Mouse (Mus musculus) limb, embryonic 14.5 days (tissue): ENCODE results near the gene Rpgrip1. TPM values are rescaled to one million over a fixed set of nuclear protein-coding genes. Genes with fewer than 3 reads are reported as not detected.

ENCODE experiments used
- ATAC-seq: fragments of 200-750 bp; cut with Nextera tagmentation; 2 replicates; pipeline ENCODE4 v1.8.0; 2017; ENCODE audit warnings: low read depth, moderate number of reproducible peaks, moderate TSS enrichment; ENCODE audit not compliant: low FRiP score
- DNase-seq: peaks from one replicate; pipeline ENCODE4 v3.0.0-alpha.2; 2015; ENCODE audit warnings: low spot score
- H3K27ac ChIP-seq: fragments of 300-500 bp; sonication (generic); replicated peaks from 2 replicates; pipeline ENCODE4 v1.5.1; 2014; ENCODE audit warnings: low read depth, mild to moderate bottlenecking, low read length, moderate library complexity, mixed read lengths
- H3K27me3 ChIP-seq: fragments of 300-500 bp; sonication (generic); 2 replicates; pipeline ENCODE4 v1.6.1; 2014; ENCODE audit warnings: low read length, mixed read lengths; ENCODE audit not compliant: control insufficient read depth, insufficient read depth
- H3K36me3 ChIP-seq: fragments of 300-500 bp; sonication (generic); 2 replicates; pipeline ENCODE4 v1.6.1; 2014; ENCODE audit warnings: mild to moderate bottlenecking, low read length, moderate library complexity, mixed read lengths; ENCODE audit not compliant: control insufficient read depth, insufficient read depth
- H3K4me1 ChIP-seq: fragments of 300-500 bp; sonication (generic); 2 replicates; pipeline ENCODE4 v1.6.1; 2014; ENCODE audit warnings: antibody characterized with exemption, low read length, mixed read lengths; ENCODE audit not compliant: control insufficient read depth, insufficient read depth
- H3K4me2 ChIP-seq: fragments of 300-500 bp; sonication (generic); replicated peaks from 2 replicates; pipeline ENCODE4 v1.6.1; 2014; ENCODE audit warnings: low read depth, mild to moderate bottlenecking, low read length, moderate library complexity; ENCODE audit not compliant: severe bottlenecking
- H3K4me3 ChIP-seq: fragments of 300-500 bp; sonication (generic); replicated peaks from 2 replicates; pipeline ENCODE4 v1.5.1; 2014; ENCODE audit warnings: low read length
- H3K9ac ChIP-seq: fragments of 300-500 bp; sonication (generic); 2 replicates; pipeline ENCODE4 v1.6.1; 2014; ENCODE audit warnings: mild to moderate bottlenecking, low read depth, low read length, moderate library complexity; ENCODE audit not compliant: severe bottlenecking
- H3K9me3 ChIP-seq: fragments of 300-500 bp; sonication (generic); 2 replicates; pipeline ENCODE4 v1.6.1; 2016; ENCODE audit warnings: low read length; ENCODE audit not compliant: control insufficient read depth
- POLR2A ChIP-seq: fragments of 200-500 bp; IDR thresholded peaks from 2 replicates; pipeline ENCODE4 v1.8.0; 2012; ENCODE audit warnings: inconsistent platforms, mild to moderate bottlenecking, moderate library complexity, borderline replicate concordance; ENCODE audit not compliant: insufficient read depth, insufficient read length; ENCODE audit errors: extremely low read depth
- WGBS: fragments of 180-500 bp; shearing (Covaris S2); extraction: QIAGEN DNeasy Blood & Tissue Kit; methylation state at CpG from one replicate; pipeline ENCODE4 v1.1.7; 2014; 5-methylcytosine and 5-hydroxymethylcytosine counted together
- polyA plus RNA-seq, 2 experiments: library from polyadenylated mRNA; depleted of rRNA in 1 of 2; stranded (reverse) in 1 of 2; unstranded in 1 of 2; fragments of >200 nt; fragmentation: Nextera tagmentation in 1 of 2; extraction: Ambion mirVana in 1 of 2; gene quantifications; 2 replicates each; pipeline versions ENCODE4 v1.2.1 to v1.2.3; 2012 to 2014

Gene Rpgrip1
- polyA plus RNA-seq, 2 experiments, result 1.1 to 63.4 TPM

DNA sequence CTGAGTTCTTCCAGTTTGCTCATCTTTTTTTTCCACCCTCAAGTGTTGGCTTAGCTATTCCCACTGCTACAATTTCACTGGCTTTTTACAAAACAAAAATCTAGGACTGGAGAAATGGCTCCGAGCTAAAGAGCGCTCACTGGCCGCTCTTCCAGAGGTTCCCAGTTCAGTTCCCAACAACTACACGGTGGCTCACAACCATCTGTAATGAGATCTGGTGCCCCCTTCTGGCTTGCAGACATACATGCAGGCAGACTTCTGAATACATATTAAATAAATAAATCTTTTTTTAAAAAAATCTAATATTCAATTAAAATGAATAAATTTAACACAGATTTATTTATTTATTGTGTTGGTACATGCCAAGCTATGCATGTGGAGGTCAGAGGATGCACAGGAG, 36.0 kb downstream of the Rpgrip1 start:
- no peak overlapping the region for H3K9ac ChIP-seq
- no peaks in the 10 kb centered on the region for H3K4me1 ChIP-seq
- H3K9me3 ChIP-seq, result no peaks in the 10 kb centered on the region
- H3K4me3 ChIP-seq, result no peak overlapping the region
- no peak for ATAC-seq
- no peaks in the 10 kb centered on the region for H3K36me3 ChIP-seq
- H3K27me3 ChIP-seq, result no peaks in the 10 kb centered on the region
- H3K27ac ChIP-seq, result no peak overlapping the region
- H3K4me2 ChIP-seq, result no peak overlapping the region
- DNase-seq, result no peak
- no peak for TF ChIP-seq POLR2A
- WGBS, result 67% methylated on average over 4 of the region's 4 CpGs

DNA sequence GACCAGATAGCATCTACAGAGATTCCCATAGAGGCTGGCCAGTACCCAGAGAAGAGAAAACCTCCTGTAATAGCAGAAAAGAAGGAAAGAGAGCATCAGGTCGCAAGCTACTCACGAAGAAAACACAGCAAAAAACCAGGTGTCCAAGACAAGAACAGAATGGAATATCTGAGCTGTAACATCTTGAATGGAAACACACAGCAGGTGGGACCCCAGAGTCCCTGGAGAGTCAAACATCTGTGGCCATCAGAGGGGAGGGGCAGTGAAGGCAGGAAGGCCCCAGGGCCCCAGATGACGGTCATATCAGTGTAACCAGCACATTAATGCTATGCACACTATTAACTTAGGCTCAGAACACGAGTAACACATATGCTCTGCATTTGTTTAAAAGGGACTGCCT, 39.4 kb downstream of the Rpgrip1 start:
- Histone ChIP-seq H3K4me1 (no peaks in the 10 kb centered on the region), H3K27me3 (no peaks in the 10 kb centered on the region), H3K4me2 (no peak overlapping the region), H3K9me3 (no peaks in the 10 kb centered on the region), H3K36me3 (no peaks in the 10 kb centered on the region), H3K27ac (no peak overlapping the region), H3K9ac (no peak overlapping the region), H3K4me3 (no peak overlapping the region)
- DNase-seq, result no peak
- no peak for TF ChIP-seq POLR2A
- no peak for ATAC-seq
- 52% methylated on average over 4 of the region's 4 CpGs for WGBS

DNA sequence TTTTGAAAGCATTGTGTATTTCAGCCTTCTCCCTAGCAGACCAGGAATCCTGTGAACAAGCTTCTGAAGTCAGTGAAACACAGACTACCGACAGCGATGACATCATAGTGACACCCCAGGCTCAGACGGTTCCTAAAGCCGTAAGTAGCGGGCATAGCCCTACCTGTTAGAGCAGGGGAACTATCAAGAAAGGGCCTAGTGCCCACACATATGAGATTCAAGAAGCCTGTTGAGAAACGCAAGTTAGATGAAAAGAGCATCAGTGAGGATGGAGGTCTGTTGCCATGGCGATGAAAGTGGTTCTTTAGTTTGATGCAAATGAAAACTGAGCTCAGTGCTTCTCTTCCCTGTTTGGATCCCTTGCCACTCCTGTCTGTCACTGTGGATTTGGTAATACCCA, 41.7 kb downstream of the Rpgrip1 start:
- Histone ChIP-seq H3K9ac (no peak overlapping the region), H3K4me2 (no peak overlapping the region), H3K27me3 (no peaks in the 10 kb centered on the region), H3K27ac (no peak overlapping the region), H3K9me3 (no peaks in the 10 kb centered on the region), H3K36me3 (no peaks in the 10 kb centered on the region), H3K4me1 (no peaks in the 10 kb centered on the region), H3K4me3 (no peak overlapping the region)
- DNase-seq (no peak), ATAC-seq (no peak)
- 26% methylated on average over 7 of the region's 7 CpGs for WGBS
- no peak for TF ChIP-seq POLR2A

DNA sequence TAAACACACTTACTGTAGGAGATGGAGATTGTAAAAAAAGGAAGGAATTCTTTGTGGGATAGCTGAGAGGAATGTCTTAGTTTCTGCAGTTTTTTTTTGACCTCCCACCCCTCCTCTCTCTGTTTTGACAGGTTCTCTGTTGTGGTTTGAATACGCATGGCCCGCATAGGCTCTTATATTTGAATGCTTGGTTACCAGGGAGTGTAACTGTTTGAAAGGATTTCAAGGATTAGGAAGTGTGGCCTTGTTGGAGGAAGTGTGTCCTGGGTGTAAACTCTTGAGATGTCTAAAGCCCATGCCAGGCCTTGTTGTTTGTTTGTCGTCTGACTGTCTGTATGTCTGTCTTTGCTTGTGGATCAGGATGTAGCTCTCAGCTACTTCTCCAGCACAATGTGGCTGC, 42.1 kb downstream of the Rpgrip1 start:
- WGBS, result 64% methylated on average over 3 of the region's 3 CpGs
- DNase-seq (no peak), ATAC-seq (no peak)
- TF ChIP-seq POLR2A, result no peak
- no peak overlapping the region for H3K9ac ChIP-seq
- H3K4me2 ChIP-seq, result no peak overlapping the region
- no peak overlapping the region for H3K4me3 ChIP-seq
- H3K4me1 ChIP-seq, result no peaks in the 10 kb centered on the region
- H3K27me3 ChIP-seq, result no peaks in the 10 kb centered on the region
- no peak overlapping the region for H3K27ac ChIP-seq
- no peaks in the 10 kb centered on the region for H3K36me3 ChIP-seq
- no peaks in the 10 kb centered on the region for H3K9me3 ChIP-seq

DNA sequence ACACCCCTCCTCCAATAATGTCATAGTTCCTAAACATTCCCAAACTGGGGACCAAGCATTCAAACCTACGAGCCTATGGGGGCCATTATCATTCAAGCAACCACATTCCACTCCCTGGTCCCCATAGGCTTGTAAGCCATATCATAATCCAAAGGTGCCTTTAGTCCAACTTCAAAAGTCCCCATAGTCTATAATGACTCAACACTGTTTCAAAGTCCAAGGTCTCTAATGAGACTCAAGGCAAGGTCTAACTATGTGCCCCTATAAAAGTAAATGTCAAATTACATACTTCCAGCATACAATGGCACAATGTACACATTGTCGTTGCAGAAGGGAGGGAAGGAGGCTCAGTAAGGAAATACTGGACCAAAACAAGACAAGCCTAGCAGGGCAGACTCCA, 44.5 kb downstream of the Rpgrip1 start:
- Histone ChIP-seq H3K27ac (no peak overlapping the region), H3K9ac (no peak overlapping the region), H3K4me1 (no peaks in the 10 kb centered on the region), H3K27me3 (no peaks in the 10 kb centered on the region), H3K4me3 (no peak overlapping the region), H3K36me3 (peaks cover 18% of the 10 kb centered on the region), H3K4me2 (no peak overlapping the region), H3K9me3 (no peaks in the 10 kb centered on the region)
- 67% methylated on average over 2 of the region's 2 CpGs for WGBS
- TF ChIP-seq POLR2A, result no peak
- no peak for DNase-seq
- ATAC-seq, result no peak

DNA sequence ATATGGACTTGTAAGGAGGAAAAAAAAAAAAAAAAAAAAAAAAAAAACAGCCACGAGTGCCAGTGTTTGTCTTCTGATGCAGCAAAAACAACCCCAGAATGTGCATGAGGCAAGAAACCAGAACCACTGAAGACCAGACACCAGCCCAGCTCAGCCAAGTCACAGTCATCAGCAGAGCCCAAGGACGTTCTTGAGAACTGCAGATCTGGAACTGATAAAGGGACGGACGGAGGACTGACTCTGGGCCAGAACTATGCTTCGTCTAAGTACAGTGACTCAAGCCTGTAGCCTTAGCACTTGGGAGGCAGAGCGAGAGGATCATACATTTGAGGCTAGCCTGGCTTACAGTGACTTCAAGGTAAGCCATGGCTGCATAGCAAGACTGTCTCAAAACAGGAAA, 50.4 kb downstream of the Rpgrip1 start:
- Histone ChIP-seq H3K9me3 (no peaks in the 10 kb centered on the region), H3K9ac (no peak overlapping the region), H3K4me2 (no peak overlapping the region), H3K4me3 (no peak overlapping the region), H3K27ac (no peak overlapping the region), H3K27me3 (no peaks in the 10 kb centered on the region), H3K36me3 (peaks cover 73% of the 10 kb centered on the region), H3K4me1 (no peaks in the 10 kb centered on the region)
- 79% methylated on average over 6 of the region's 6 CpGs for WGBS
- DNase-seq (no peak), ATAC-seq (no peak)
- TF ChIP-seq POLR2A, result no peak
